Mouse (Mus musculus) olfactory bulb, adult 2 months (tissue): ENCODE measurements at regions not wholly inside any gene's neighbourhood (a gene's known extent, or its start where the extent isn't known, plus 50 kb on each side); places are given as distances from the start of the nearest gene placed in this dataset.

Experiments used
- CTCF ChIP-seq: fragments of 200-500 bp; IDR thresholded peaks from 2 replicates; pipeline ENCODE4 v1.5.1; 2012; ENCODE audit warnings: low read depth, mild to moderate bottlenecking, low read length, moderate library complexity; ENCODE audit not compliant: insufficient read depth
- POLR2A ChIP-seq: fragments of 200-500 bp; IDR thresholded peaks from 2 replicates; pipeline ENCODE4 v1.6.1; 2012; ENCODE audit warnings: mild to moderate bottlenecking, low read depth, low read length, moderate library complexity; ENCODE audit not compliant: insufficient read depth

GRCm38 (mm10) chr2:133498186-133498571 lies 53.8 kb upstream of the Bmp2 start:
- TF ChIP-seq POLR2A (no peak), CTCF (no peak)
